Mouse (Mus musculus): Measurements from ENCODE around the gene 5730522E02Rik. TPM values are rescaled to one million over a fixed set of nuclear protein-coding genes. Genes with fewer than 3 reads are reported as not detected.

5730522E02Rik gene
- total RNA-seq, 2 experiments from 2014 or later: 9.3 to 14.9 TPM

DNA sequence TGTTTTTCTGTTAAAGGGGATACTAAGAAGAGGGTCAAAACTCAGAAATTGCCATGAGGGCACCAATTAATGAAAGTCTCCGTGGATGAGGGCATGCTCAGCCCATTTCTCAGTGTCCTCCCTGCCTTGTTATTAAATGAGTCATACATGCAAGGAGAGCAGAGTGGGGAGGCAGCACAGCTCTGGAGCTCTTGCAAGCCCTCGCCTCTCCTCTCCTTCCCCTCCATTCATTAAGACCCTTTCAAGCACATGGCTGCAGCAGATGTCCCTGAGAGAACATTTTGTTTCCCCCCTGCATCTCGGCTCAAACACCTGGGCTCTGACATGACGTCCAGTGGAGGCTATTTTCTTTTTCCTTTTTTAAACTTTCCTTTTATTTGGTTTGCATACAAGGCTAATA is 138.5 kb downstream of the 5730522E02Rik start:
- no peak for DNase-seq (ENCODE audit: low spot score in 2 of 2)

DNA sequence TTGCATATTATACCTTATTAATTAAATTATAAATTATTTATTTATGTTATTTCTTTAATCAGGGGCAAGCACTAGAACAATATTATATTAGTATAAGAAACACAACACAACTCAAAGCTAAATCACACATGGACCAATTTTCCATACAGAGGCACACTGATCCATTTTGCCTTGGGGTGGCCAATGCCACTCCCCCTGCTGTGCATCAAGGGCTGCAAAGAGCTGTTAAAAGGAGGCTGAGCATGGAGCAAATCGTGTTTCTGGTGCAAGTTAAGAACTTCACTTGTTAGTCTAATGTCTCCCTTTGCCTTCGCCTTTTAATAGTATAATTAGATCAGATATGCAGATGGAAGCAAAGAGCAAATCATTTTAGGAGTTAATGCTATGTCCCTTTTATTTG is 147.3 kb downstream of the 5730522E02Rik start:
- intact Hi-C loops (cut with DNase I): loop anchor here (10.0 kb wide), 1 partner anchor 902 kb away; no protein-coding TSS in a partner anchor

More for the DNA sequence above, 138.5 kb downstream of the 5730522E02Rik start:
- intact Hi-C loops (cut with DNase I): loop anchor here (10.0 kb wide), 2 partner anchors 207 to 1987 kb away; no protein-coding TSS in a partner anchor

DNA sequence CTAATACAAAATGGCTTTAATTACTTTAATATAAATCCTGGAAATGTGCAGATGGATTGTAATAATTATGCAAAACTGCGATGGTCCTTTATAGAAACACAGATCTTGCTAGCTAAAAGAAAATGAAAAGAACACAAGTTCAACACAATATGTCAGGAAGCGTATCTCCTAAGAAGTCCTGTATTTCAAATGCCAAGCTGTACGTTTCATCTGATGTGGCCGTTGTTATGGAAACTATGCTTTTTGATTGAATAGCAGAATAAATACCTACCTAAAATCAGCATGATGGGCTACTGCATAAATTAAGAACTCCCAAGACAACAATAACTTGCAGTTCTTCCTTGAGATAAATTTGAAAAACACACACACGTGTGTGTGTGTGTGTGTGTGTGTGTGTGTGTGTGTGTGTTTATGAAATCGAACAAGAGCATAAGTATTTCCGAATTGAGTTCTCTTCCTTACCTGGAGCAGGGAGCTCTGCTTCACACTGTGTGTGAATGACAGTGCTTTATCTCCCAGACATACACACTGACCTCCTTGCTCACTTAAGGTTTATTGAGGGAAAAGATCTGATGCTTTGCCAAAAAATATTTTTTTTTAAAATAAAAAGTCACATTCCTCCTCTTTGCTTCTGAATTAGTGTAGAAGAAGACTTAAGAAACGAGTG is 149.0 kb downstream of the 5730522E02Rik start:
- DNase-seq (ENCODE audit: low spot score in 2 of 2): no peak
- intact Hi-C loops (cut with DNase I): loop anchor here (10.0 kb wide), 1 partner anchor 903 kb away; no protein-coding TSS in a partner anchor

More for the DNA sequence above, 147.3 kb downstream of the 5730522E02Rik start:
- DNase-seq (ENCODE audit: low spot score in 2 of 2): no peak

DNA sequence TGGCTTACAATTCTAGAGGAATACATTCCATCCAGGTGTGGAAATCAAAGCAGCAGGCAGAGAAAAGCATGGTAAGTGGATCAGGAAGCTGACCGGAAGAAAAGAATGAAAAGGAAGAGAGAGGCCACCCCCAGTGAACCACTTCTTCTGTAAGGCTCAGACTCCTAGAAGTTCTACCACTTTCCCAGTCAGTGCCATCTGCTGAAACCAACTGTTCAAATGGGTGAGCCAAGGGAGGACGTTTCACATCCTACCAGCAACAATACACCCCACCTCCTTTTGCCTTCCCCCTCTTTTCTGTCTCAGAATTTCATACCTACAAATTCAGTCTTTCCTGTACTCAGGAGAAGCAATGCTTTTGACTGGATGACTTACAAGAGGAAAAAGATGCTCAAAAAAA is 197.0 kb downstream of the 5730522E02Rik start:
- peak; percentile 29 to 62 for DNase-seq (ENCODE audit: low spot score in 2 of 2)

DNA sequence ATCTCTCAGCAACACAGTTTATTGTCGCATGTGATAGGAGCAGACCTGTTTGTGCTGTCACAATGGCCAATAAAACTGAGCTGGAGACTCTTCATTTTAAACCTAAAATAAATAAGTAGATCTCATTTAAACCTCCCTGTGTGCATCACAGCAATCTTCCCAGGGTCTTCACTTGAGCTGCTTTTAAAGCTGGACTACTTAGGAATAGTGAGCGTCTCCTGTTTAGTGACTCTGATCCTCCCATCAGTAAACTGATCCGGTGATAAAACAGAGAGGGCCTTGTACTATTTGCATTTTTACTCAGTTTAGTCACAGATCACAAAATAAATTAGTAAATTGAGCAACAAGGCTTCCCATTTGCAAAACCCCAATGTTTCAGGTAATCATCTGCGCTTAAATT is 206.5 kb downstream of the 5730522E02Rik start:
- no peak for DNase-seq (ENCODE audit: low spot score in 2 of 2)
- intact Hi-C loops (cut with DNase I): no loop called here

More for the DNA sequence above, 197.0 kb downstream of the 5730522E02Rik start:
- intact Hi-C loops (cut with DNase I): no loop called here

DNA sequence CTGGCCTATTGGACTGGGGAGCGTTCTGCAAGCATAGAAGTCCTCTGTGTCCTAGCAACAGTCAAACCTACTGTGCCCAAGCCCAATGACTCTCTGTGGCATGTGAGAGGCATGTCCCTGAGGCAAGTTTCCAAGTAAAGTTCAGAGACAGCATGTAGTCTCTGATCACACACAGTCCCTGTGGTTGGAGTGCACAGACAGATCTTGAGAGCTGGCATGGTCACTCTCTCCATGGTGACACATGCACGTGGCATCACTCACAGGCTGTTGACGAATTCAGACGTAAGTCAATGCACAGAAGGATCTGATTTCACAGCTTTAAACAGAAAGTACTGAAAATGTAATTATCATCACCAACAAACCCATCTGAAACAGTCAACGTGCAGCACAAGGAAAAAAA is 210.8 kb downstream of the 5730522E02Rik start:
- intact Hi-C loops (cut with DNase I): no loop called here

DNA sequence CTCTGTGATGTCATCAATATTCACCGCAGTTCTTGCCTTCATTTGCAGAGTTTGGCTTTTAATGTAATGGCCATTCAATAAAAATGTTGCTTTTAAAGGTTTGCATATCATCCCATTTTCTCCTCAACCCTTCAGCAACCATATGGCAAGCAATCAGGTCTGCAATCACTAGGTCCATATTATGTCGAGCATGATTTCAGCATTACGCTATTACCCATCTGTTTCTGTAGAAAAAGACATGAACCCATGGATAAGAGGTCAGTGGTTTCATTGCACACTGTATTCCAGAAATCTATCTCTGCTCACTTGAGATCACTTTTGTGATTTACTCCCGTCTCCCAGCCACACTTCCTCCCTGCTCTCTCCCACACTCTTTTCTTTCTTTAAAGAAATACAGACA is 213.1 kb downstream of the 5730522E02Rik start:
- intact Hi-C loops (cut with DNase I): no loop called here
- DNase-seq (ENCODE audit: low spot score in 2 of 2): no peak

More for the DNA sequence above, 210.8 kb downstream of the 5730522E02Rik start:
- DNase-seq (ENCODE audit: low spot score in 2 of 2): no peak

DNA sequence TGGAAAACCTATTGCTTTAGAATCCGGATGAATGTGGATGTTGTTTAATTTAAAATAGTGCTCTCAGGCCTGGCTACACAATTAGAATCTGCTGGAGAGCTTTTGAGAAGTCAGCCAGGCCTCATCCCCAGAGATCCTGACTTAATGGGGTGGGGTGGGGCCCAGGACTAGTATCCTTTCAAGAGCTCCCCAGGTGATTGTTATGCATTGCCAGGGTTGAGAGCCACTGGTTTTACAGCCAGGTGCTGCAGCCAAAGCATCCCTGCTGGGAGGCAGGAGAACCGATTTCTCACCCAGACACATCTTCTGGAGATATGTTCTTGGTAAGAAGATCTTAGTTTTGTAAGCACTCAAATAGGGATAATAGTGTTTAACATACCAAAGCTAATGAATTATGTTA is 216.4 kb downstream of the 5730522E02Rik start:
- intact Hi-C loops (cut with DNase I): no loop called here

DNA sequence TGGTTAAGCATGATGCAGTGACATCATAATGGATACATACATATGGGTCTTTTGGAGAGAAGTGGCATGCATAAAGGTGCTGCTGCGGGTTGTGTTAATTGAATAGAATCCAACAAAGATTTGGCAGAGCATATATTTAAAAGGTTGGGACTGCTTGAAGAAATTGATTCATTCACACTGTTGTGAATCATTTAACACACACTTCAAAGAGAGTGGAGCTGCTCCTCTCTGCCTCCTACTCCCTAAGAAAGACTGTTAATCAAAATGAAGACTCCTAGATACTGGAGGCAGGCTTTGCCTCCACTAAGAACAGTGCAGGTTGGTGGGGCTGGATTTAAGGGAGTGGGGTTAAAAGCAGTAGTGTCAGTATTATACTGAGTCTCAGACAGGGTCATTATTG is 218.3 kb downstream of the 5730522E02Rik start:
- DNase-seq (ENCODE audit: low spot score in 2 of 2): no peak
- intact Hi-C loops (cut with DNase I): no loop called here

More for the DNA sequence above, 216.4 kb downstream of the 5730522E02Rik start:
- no peak for DNase-seq (ENCODE audit: low spot score in 2 of 2)

DNA sequence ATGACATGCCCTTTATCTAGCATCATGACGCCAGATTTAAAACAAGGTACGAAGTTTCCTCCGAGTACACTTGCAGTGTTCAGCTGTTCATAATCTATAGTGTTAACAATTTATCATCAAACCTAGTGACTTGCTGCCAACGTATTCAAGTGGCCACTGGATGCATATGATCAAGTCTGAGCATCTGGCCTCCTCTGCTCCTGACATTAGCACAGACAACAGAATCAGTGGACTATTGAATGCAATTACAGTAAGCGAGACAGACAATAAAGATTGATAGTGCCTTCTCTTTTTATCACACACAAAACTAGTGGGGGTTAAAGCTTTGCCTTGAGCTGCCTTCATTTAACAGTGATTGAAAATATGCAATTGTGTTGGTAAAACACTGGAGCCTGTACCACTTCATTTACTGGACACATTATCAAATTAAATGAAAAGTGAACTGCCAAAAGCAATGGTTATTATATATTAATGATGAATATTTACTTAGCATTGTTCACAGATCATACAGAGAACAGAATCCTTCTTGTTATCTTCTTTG is 231.8 kb downstream of the 5730522E02Rik start:
- DNase-seq (ENCODE audit: low spot score in 2 of 2): no peak
- intact Hi-C loops (cut with DNase I): no loop called here

DNA sequence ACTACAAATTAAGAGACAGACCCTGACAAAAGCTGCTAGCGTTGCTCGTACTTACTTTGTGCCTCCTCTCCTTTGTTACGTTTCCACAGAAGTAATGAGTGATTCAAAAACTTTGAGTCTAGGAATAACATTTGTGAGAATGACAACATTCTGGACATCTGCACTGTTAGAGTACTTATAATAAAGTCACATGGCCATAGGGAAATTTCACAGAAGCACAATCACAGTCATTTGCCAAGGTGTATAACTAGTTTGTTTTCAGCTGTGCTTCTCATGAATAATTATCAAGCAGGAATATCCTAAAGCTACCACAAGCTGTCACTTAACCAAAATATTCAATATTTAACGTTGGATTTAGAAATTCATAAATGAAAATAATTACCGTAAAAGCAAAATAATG is 269.1 kb downstream of the 5730522E02Rik start:
- DNase-seq (ENCODE audit: low spot score in 2 of 2): no peak

DNA sequence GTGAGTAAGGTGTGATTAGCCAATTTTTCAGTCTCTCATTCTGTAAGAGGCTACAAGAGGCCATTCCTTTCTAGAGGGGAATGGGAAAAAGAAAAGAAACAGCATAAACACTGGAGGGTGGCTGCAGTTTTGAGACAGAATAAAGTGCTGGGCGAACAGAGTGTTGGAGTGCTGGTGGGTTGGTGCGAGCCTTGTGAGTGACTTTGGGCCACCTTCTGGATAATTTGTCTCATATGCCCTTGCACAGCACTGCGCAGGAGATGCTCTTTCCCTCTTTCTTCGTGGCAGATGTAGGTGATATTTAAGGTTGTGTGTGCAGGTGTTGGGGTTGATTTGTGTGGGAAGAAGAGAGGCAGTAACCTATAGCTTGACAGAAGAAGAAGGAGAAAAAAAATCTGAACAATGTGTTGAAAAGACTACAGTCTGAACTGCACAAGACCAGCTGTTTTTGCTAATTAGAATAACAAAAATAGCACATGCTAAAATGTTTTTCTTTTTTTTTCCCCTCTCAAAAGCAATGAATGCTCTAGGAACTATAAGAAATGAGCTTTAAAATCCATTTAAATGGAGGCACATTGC is 269.8 kb downstream of the 5730522E02Rik start:
- intact Hi-C loops (cut with DNase I): no loop called here
- DNase-seq (ENCODE audit: low spot score in 2 of 2): peak; percentile 28 to 30

More for the DNA sequence above, 269.1 kb downstream of the 5730522E02Rik start:
- intact Hi-C loops (cut with DNase I): no loop called here

DNA sequence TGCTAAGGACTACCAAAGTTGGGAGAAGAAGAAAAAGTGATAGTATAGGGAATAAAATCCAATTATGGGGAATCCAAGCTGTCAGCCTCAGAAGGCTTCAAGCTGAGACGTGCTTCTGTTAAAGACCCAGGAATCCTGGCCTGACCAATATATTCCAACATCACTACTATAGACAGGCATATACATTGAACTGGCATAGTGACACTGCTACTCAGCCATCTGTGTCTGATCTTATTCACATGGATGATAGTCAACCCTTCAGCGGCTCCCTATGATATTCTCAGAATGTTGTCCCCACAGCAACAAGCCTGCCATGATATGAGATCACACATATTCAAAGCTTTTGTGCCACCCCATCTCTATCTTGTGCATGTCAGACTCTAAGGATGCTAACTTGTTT is 284.3 kb downstream of the 5730522E02Rik start:
- intact Hi-C loops (cut with DNase I): no loop called here
- DNase-seq (ENCODE audit: low spot score in 2 of 2): no peak

DNA sequence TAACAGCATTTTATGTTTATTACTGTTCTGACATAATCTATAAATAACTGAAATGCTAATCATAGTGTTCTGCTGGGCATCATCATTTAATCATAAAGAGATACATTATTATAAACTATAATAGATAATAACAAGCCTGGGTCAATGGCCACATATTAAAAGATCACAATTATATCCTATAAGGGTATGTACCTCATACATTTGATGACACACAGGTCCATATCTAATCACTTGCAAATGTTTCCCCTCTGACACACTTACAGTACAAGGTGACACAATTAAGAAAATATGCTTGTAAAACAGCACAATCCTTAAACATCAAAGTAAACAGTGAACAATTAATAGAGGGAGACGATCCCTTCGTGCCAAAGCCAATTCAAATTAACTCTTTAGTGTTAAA is 308.2 kb downstream of the 5730522E02Rik start:
- no peak for DNase-seq (ENCODE audit: low spot score in 2 of 2)
- intact Hi-C loops (cut with DNase I): no loop called here

DNA sequence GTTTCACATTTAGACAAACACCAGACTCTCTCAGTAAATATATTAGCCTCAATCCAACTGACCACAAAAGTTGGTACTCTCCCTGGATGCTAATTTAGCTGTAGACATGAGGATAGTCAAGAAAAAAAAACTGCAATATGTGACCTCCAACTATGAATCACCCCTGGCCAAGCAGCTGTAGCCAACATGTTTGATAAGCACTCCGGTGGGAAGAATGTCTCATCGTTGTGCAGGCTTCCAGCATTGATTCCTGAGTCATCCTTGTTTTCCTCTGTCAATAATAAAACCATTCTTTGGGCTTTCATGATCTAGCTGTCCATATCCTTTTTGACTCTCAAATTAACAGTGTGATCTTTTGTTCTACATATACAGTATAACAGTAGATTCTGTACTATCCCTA is 308.9 kb downstream of the 5730522E02Rik start:
- no peak for DNase-seq (ENCODE audit: low spot score in 2 of 2)
- intact Hi-C loops (cut with DNase I): no loop called here

DNA sequence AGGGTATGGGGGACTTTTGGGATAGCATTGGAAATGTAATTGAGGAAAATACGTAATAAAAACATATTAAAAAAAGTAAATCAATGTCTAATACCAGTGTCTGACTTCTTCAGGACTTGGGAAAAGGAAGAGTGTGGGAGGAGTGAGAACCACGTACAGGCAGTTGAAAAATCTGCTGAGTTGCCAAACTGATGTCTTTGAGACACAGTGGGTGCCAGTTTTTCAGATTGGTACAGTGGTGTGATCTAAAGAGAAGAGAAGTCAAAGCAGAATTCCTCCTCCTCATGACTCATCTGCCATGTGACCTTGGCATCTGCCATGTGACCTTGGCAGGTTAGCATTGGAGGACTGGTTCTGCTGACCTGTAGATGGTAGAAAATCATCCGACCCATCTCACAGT is 316.7 kb downstream of the 5730522E02Rik start:
- intact Hi-C loops (cut with DNase I): no loop called here
- no peak for DNase-seq (ENCODE audit: low spot score in 2 of 2)

DNA sequence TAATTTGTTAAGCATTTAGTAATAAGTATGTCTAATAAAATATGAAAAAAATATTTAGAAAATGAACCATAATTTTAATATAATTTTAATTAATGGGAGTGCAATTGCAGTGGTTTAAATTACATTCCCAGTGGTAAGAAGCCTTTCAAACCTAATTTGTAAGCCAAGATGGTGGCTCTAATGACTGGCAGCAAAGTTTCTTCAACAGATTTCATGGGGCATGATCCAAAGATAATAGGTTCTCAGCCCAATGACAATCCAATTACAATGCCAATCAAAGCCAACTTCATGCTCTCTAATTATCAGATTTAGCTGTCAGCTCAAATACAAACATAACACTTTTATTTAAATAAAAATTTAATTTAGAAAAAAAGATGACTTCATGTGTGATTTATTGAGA is 337.6 kb downstream of the 5730522E02Rik start:
- DNase-seq (ENCODE audit: low spot score in 2 of 2): no peak
- intact Hi-C loops (cut with DNase I): no loop called here

DNA sequence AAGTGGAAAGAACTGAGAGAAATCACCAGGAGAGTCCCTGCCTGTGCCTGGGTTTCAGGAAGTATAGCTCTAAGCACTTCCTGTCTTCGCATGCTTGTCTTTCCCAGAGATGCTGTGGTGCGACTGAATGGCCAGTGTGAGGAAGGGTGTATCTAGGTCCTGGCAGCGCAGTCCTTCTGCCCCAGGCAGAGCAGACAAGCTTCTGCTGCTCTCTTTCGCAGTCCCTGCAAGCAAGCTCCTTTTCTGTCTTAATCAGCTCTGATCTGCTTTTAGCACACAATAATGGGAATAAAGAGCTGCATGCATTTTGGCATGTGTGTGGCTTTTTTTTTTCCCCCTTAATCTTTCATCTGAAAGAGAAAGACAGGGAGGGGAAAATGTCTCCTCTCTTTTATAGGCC is 338.2 kb downstream of the 5730522E02Rik start:
- DNase-seq (ENCODE audit: low spot score in 2 of 2): no peak
- intact Hi-C loops (cut with DNase I): no loop called here

DNA sequence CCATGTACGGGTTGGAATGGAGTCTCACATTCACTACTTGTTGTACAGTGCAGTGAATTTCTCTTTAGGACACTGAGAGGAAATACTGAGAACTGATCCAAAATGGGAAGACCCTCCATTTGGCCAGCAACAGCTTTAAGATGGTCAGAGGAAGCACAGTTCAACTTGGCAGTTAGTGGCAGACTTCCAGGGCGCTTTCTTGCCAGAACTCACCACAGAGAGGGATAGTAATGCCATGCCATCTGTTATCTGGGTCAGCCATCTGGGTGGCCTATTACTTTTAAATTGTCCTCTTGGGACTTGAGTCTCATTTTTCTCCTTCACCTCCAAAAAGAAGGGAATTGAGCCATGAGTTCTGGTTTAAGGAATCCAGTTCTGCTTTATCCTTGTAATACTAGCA is 344.3 kb downstream of the 5730522E02Rik start:
- DNase-seq (ENCODE audit: low spot score in 2 of 2): no peak
- intact Hi-C loops (cut with DNase I): loop anchor here (10.0 kb wide), 2 partner anchors 209 to 1099 kb away; no protein-coding TSS in a partner anchor

DNA sequence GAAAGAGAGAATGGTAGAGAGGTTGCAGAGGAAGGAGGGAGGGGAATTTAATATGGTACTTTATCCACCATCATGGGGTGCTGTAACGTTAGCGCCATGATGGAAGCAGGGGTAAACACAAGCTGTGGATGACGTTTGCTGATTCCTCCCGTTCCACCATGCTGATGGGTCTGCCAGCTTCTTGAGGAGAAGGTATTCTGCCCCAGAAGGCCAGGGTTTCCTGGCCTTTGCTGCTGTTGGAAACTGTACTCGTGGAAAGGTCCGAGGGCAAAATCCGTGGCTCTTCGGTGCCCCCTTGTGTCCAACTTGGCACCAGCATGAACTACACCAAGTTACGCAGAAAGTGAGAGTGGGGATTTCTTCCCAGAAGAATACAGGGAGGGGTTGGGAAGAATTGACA is 347.9 kb downstream of the 5730522E02Rik start:
- peak; percentile 58 to 77 for DNase-seq (ENCODE audit: low spot score in 2 of 2)
- intact Hi-C loops (cut with DNase I): loop anchor here (5.0 to 10.0 kb wide), 3 partner anchors 212 to 1102 kb away; no protein-coding TSS in a partner anchor

Measured in left cerebral cortex, postnatal 36 days (tissue).